14 mouse cellular contexts compared by ENCODE assay signal in the genomic region with DNA sequence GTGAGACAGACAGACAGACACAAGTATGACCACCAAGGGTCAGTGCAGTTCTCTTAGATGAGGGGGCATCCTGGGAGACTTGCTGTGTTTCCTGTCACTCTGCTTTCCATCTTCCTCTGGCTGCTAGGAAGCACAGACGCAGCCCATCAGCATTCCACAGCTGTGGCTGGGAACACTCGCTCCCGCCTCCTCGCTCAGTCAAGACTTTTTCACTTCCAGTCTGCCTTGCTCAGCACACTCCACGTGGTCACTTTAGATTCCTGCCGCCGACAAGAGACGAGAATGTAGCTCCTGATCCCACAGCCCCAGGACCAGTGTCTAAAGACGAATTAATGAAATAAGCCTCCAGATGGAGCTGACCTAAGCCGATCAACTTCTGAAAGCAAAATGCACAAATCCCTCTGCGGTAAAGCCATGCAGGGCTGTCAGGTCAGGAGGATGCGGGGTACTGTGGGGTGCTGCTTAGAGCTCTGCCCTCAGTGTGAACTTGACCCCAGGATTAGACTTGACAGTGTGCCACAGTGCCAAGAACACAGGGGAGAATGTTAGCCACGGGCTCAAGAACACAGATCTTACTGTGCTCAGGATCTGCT.
A peak's percentile ranks its signal among the peaks of the same experiment; 100 is the strongest.
DNase-seq lines count a peak whose midpoint lies in the region; ATAC-seq lines count a peak whose summit lies in the region.
"Had no signal": no experiment of that assay in that cellular context is flagged by ENCODE, and none has a peak within 500 bp of the region (broad histone marks: within the 10 kb centered on the region; RNA-seq: fewer than 3 reads in every experiment).

No protein-coding gene starts in this region.

- no peak overlapping the region for H3K4me2 ChIP-seq in heart, embryonic 12.5 days
- no peak overlapping the region for H3K4me2 ChIP-seq in limb, embryonic 11.5 days (ENCODE audit: low read depth, severe bottlenecking)
- H3K4me2 ChIP-seq: embryonic facial prominence, embryonic 12.5 days; forebrain, embryonic 15.5 days; liver, embryonic 13.5 days had no signal

- no peak overlapping the region for H3K4me3 ChIP-seq in heart, embryonic 12.5 days
- no peak overlapping the region for H3K4me3 ChIP-seq in limb, embryonic 11.5 days (ENCODE audit: low read depth, low read length)
- H3K4me3 ChIP-seq: embryonic facial prominence, embryonic 12.5 days; forebrain, embryonic 15.5 days; left cerebral cortex, adult 2 months; liver, embryonic 13.5 days had no signal

- H3K4me1 ChIP-seq in heart, embryonic 12.5 days (replicated peaks), result 0 out of 2 replicates have a peak, but pooled peaks cover 8% of the 10 kb centered on the region
- no peaks in the 10 kb centered on the region for H3K4me1 ChIP-seq in limb, embryonic 11.5 days (ENCODE audit: control insufficient read depth, insufficient read depth, low read length)
- H3K4me1 ChIP-seq: embryonic facial prominence, embryonic 12.5 days; liver, embryonic 13.5 days had no signal

- H3K27me3 ChIP-seq in heart, embryonic 12.5 days (replicated peaks), result no peaks in the 10 kb centered on the region
- no peaks in the 10 kb centered on the region for H3K27me3 ChIP-seq in limb, embryonic 11.5 days (ENCODE audit: control insufficient read depth, insufficient read depth, low read length)
- H3K27me3 ChIP-seq: embryonic facial prominence, embryonic 12.5 days; forebrain, embryonic 15.5 days; liver, embryonic 13.5 days had no signal

- H3K27ac ChIP-seq in heart, embryonic 12.5 days (ENCODE audit: poor library complexity, severe bottlenecking), result no peak overlapping the region
- H3K27ac ChIP-seq in limb, embryonic 11.5 days (replicated peaks; ENCODE audit: low read depth, low read length), result no peak overlapping the region
- H3K27ac ChIP-seq: embryonic facial prominence, embryonic 12.5 days; forebrain, embryonic 15.5 days; left cerebral cortex, adult 2 months; liver, embryonic 13.5 days had no signal

- WGBS in heart, embryonic 12.5 days, result 31% methylated on average over 13 of the region's 13 CpGs
- 50% methylated on average over 13 of the region's 13 CpGs for WGBS in limb, embryonic 11.5 days

- H3K9ac ChIP-seq in heart, embryonic 12.5 days, result no peak overlapping the region
- H3K9ac ChIP-seq in limb, embryonic 11.5 days (ENCODE audit: low read length), result no peak overlapping the region; the same call in 1 of the 2 replicates
- H3K9ac ChIP-seq: embryonic facial prominence, embryonic 12.5 days; forebrain, embryonic 15.5 days; liver, embryonic 13.5 days had no signal

- H3K9me3 ChIP-seq in heart, embryonic 12.5 days (replicated peaks), result no peaks in the 10 kb centered on the region
- H3K9me3 ChIP-seq in limb, embryonic 11.5 days (ENCODE audit: control insufficient read depth, low read length), result no peaks in the 10 kb centered on the region
- H3K9me3 ChIP-seq: embryonic facial prominence, embryonic 12.5 days; forebrain, embryonic 15.5 days; liver, embryonic 13.5 days had no signal

- no peak for ATAC-seq in heart, embryonic 12.5 days (ENCODE audit: insufficient number of reproducible peaks, low FRiP score)
- no peak; the same call in 1 of the 2 replicates for ATAC-seq in limb, embryonic 11.5 days (ENCODE audit: insufficient number of reproducible peaks, low FRiP score, low TSS enrichment, low read depth)
- ATAC-seq: forebrain, embryonic 15.5 days had no signal

- no peaks in the 10 kb centered on the region for H3K36me3 ChIP-seq in heart, embryonic 12.5 days
- no peaks in the 10 kb centered on the region for H3K36me3 ChIP-seq in limb, embryonic 11.5 days (ENCODE audit: control insufficient read depth, insufficient read depth, low read length)
- H3K36me3 ChIP-seq: embryonic facial prominence, embryonic 12.5 days; forebrain, embryonic 15.5 days; liver, embryonic 13.5 days had no signal

- DNase-seq in heart, adult 11 months, result peak; percentile 85
- DNase-seq in kidney, postnatal 4 days, result peak; percentile 24 to 43
- no peak for DNase-seq in kidney, adult 9 months
- DNase-seq in limb, embryonic 11.5 days (ENCODE audit: low spot score), result peak; percentile 32
- DNase-seq in retina, postnatal 7 days (ENCODE audit: low read depth, low spot score), result peak; percentile 89
- no peak for DNase-seq in cerebellum, postnatal 25 days
- DNase-seq in adrenal gland, adult 18-20 months (ENCODE audit: low spot score in 2 of 2), result no peak
- DNase-seq: cerebellum, adult 11-12 months; heart, postnatal 4 days; liver, embryonic 13.5 days had no signal

Comparison
In these comparisons a context has a peak if more than half of its experiments do, and no peak if none do; other contexts are left out.
1. DNase-seq: peak in heart, adult 11 months (single experiment), kidney, postnatal 4 days (2 of 2), limb, embryonic 11.5 days (single experiment) and retina, postnatal 7 days (single experiment); none in kidney, adult 9 months (single experiment), cerebellum, postnatal 25 days (0 of 2) and adrenal gland, adult 18-20 months (0 of 2).